Mouse (Mus musculus) MEL (cell line): ENCODE measurements around the gene Rgs12. TPM values are rescaled to one million over a fixed set of nuclear protein-coding genes. Genes with fewer than 3 reads are reported as not detected.

Source experiments
- DNase-seq: peaks from one replicate; pipeline ENCODE4 v3.0.0; 2011; ENCODE audit warnings: low read depth, low spot score
- H3K27ac ChIP-seq: 2 replicates; pipeline ENCODE4 v1.5.1; 2012; ENCODE audit warnings: low read depth, mild to moderate bottlenecking, control low read depth, low read length, moderate library complexity; ENCODE audit not compliant: control insufficient read depth
- H3K27me3 ChIP-seq, 2 experiments: fragments of 150-350 bp in 1 of 2; sonication (generic) in 1 of 2; 2 replicates each; pipeline ENCODE4 v1.6.1; 2012; ENCODE audit warnings: low read length in 2 of 2, mild to moderate bottlenecking in 2 of 2, improper control_type of control experiment in 1 of 2, moderate library complexity in 1 of 2; ENCODE audit not compliant: insufficient read depth in 2 of 2, control insufficient read depth in 1 of 2
- H3K36me3 ChIP-seq, 2 experiments: 2 replicates each; pipeline ENCODE4 v1.6.1; 2012 to 2014; ENCODE audit warnings: low read length in 2 of 2, improper control_type of control experiment in 1 of 2, inconsistent platforms in 1 of 2, mild to moderate bottlenecking in 1 of 2; ENCODE audit not compliant: insufficient read depth in 2 of 2, control insufficient read depth in 1 of 2
- H3K4me1 ChIP-seq, 2 experiments: fragments of 150-350 bp in 1 of 2; sonication (generic) in 1 of 2; 2 replicates each; pipeline ENCODE4 v1.6.1; 2012; ENCODE audit warnings: low read length in 2 of 2, improper control_type of control experiment in 1 of 2, mild to moderate bottlenecking in 1 of 2; ENCODE audit not compliant: insufficient read depth in 2 of 2, control insufficient read depth in 1 of 2
- H3K4me3 ChIP-seq, 2 experiments: fragments of 150-350 bp in 1 of 2; sonication (generic) in 1 of 2; 2 replicates each; pipeline ENCODE4 v1.5.1; 2012; ENCODE audit warnings: low read depth in 2 of 2, low read length in 2 of 2, mild to moderate bottlenecking in 2 of 2, moderate library complexity in 2 of 2, control low read depth in 1 of 2, improper control_type of control experiment in 1 of 2; ENCODE audit not compliant: control insufficient read depth in 1 of 2, insufficient read depth in 1 of 2
- H3K79me2 ChIP-seq: 2 replicates; pipeline ENCODE4 v1.6.1; 2012; ENCODE audit warnings: mild to moderate bottlenecking, low read length, moderate library complexity; ENCODE audit not compliant: control insufficient read depth, poor library complexity, insufficient read depth
- H3K9ac ChIP-seq: 2 replicates; pipeline ENCODE4 v1.6.1; 2012; ENCODE audit warnings: low read depth, mild to moderate bottlenecking, control low read depth, low read length, moderate library complexity; ENCODE audit not compliant: control insufficient read depth, poor library complexity, severe bottlenecking
- H3K9me3 ChIP-seq: fragments of 150-350 bp; sonication (generic); replicated peaks from 2 replicates; pipeline ENCODE4 v1.6.1; 2012; ENCODE audit warnings: mild to moderate bottlenecking, low read length, improper control_type of control experiment, moderate library complexity; ENCODE audit not compliant: insufficient read depth
- BHLHE40 ChIP-seq: IDR thresholded peaks from 2 replicates; pipeline ENCODE4 v1.6.1; 2012; ENCODE audit warnings: low read depth, mild to moderate bottlenecking, inconsistent platforms, low read length, improper control_type of control experiment, borderline replicate concordance
- CTCF ChIP-seq, 3 experiments: IDR thresholded peaks in 2 of 3; conservative IDR thresholded peaks in 1 of 3; 2 replicates each; pipeline ENCODE4 v1.5.1; 2011 to 2012; ENCODE audit warnings: low read length in 3 of 3, low read depth in 2 of 3, mild to moderate bottlenecking in 2 of 3, improper control_type of control experiment in 1 of 3, inconsistent platforms in 1 of 3, mixed read lengths in 1 of 3, moderate library complexity in 1 of 3; ENCODE audit not compliant: control insufficient read depth in 1 of 3, insufficient read depth in 1 of 3, poor library complexity in 1 of 3, severe bottlenecking in 1 of 3
- E2F4 ChIP-seq: IDR thresholded peaks from 2 replicates; pipeline ENCODE4 v1.6.1; 2011; ENCODE audit warnings: low read depth, low read length, improper control_type of control experiment, borderline replicate concordance
- ETS1 ChIP-seq: IDR thresholded peaks from 2 replicates; pipeline ENCODE4 v1.6.1; 2012; ENCODE audit warnings: low read depth, mild to moderate bottlenecking, inconsistent platforms, low read length, improper control_type of control experiment, moderate library complexity
- GABPA ChIP-seq: IDR thresholded peaks from 2 replicates; pipeline ENCODE4 v1.6.1; 2012; ENCODE audit warnings: low read depth, mild to moderate bottlenecking, inconsistent platforms, low read length, improper control_type of control experiment, moderate library complexity
- HCFC1 ChIP-seq: IDR thresholded peaks from 2 replicates; pipeline ENCODE4 v1.6.1; 2012; ENCODE audit warnings: low read depth, mild to moderate bottlenecking, inconsistent platforms, low read length, improper control_type of control experiment, moderate library complexity
- KAT2A ChIP-seq: conservative IDR thresholded peaks from 2 replicates; pipeline ENCODE4 v1.6.1; 2012; ENCODE audit warnings: low read depth, low read length, improper control_type of control experiment, inconsistent platforms
- MAZ ChIP-seq: IDR thresholded peaks from 2 replicates; pipeline ENCODE4 v1.6.1; 2012; ENCODE audit warnings: low read depth, mild to moderate bottlenecking, inconsistent platforms, low read length, improper control_type of control experiment
- MYB ChIP-seq: IDR thresholded peaks from 2 replicates; pipeline ENCODE4 v1.6.1; 2011; ENCODE audit warnings: mild to moderate bottlenecking, low read depth, low read length, improper control_type of control experiment
- MYC ChIP-seq: IDR thresholded peaks from 2 replicates; pipeline ENCODE4 v1.6.1; 2011; ENCODE audit warnings: low read depth, mild to moderate bottlenecking, low read length, improper control_type of control experiment, moderate library complexity
- NELFE ChIP-seq: IDR thresholded peaks from 2 replicates; pipeline ENCODE4 v1.6.1; 2011; ENCODE audit warnings: low read depth, low read length, improper control_type of control experiment
- POLR2AphosphoS5 ChIP-seq: IDR thresholded peaks from 2 replicates; pipeline ENCODE4 v1.6.1; 2012; ENCODE audit warnings: low read depth, borderline replicate concordance, mild to moderate bottlenecking, inconsistent platforms, low read length, moderate library complexity, mixed read lengths
- RAD21 ChIP-seq: IDR thresholded peaks from 2 replicates; pipeline ENCODE4 v1.6.1; 2011; ENCODE audit warnings: mild to moderate bottlenecking, low read depth, low read length, improper control_type of control experiment
- SIN3A ChIP-seq: IDR thresholded peaks from 2 replicates; pipeline ENCODE4 v1.6.1; 2012; ENCODE audit warnings: low read length, improper control_type of control experiment, inconsistent platforms
- SMC3 ChIP-seq: IDR thresholded peaks from 2 replicates; pipeline ENCODE4 v1.6.1; 2011; ENCODE audit warnings: low read depth, low read length, improper control_type of control experiment
- TBP ChIP-seq: IDR thresholded peaks from 2 replicates; pipeline ENCODE4 v1.8.0; 2011; ENCODE audit warnings: low read depth, low read length, improper control_type of control experiment
- UBTF ChIP-seq: IDR thresholded peaks from 2 replicates; pipeline ENCODE4 v1.6.1; 2012; ENCODE audit warnings: low read depth, mild to moderate bottlenecking, inconsistent platforms, low read length, improper control_type of control experiment, moderate library complexity, borderline replicate concordance; ENCODE audit not compliant: insufficient read depth
- USF1 ChIP-seq: IDR thresholded peaks from 2 replicates; pipeline ENCODE4 v1.6.1; 2014; ENCODE audit warnings: low read depth, mild to moderate bottlenecking, inconsistent platforms, low read length, improper control_type of control experiment, moderate library complexity
- ZC3H11A ChIP-seq: IDR thresholded peaks from 2 replicates; pipeline ENCODE4 v1.6.1; 2012; ENCODE audit warnings: low read depth, mild to moderate bottlenecking, inconsistent platforms, low read length, improper control_type of control experiment
- ZKSCAN1 ChIP-seq: IDR thresholded peaks from 2 replicates; pipeline ENCODE4 v1.6.1; 2012; ENCODE audit warnings: low read depth, mild to moderate bottlenecking, inconsistent platforms, low read length, improper control_type of control experiment, moderate library complexity
- ZNF384 ChIP-seq: IDR thresholded peaks from 2 replicates; pipeline ENCODE4 v1.6.1; 2012; ENCODE audit warnings: low read depth, mild to moderate bottlenecking, inconsistent platforms, low read length, improper control_type of control experiment
- polyA plus RNA-seq, 2 experiments: library from polyadenylated mRNA; stranded (reverse) in 1 of 2; unstranded in 1 of 2; fragments of >175 nt in 1 of 2; fragments of >200 nt in 1 of 2; gene quantifications; 2 replicates each; pipeline versions ENCODE4 v1.2.1 to v1.2.4; 2012; ENCODE audit warnings: low replicate concordance in 2 of 2, low read depth in 1 of 2; ENCODE audit not compliant: insufficient read length in 2 of 2, insufficient read depth in 1 of 2, missing spikeins in 1 of 2
- total RNA-seq: library from RNA; depleted of rRNA; stranded (reverse); fragments of 300-350 nt; gene quantifications from 2 replicates; pipeline ENCODE4 v1.2.3, GENCODE M21; 2012; rRNA removed

Gene Rgs12
- total and polyA plus RNA-seq, 3 experiments = 11.9 to 15.4 TPM; not detected in 1

DNA sequence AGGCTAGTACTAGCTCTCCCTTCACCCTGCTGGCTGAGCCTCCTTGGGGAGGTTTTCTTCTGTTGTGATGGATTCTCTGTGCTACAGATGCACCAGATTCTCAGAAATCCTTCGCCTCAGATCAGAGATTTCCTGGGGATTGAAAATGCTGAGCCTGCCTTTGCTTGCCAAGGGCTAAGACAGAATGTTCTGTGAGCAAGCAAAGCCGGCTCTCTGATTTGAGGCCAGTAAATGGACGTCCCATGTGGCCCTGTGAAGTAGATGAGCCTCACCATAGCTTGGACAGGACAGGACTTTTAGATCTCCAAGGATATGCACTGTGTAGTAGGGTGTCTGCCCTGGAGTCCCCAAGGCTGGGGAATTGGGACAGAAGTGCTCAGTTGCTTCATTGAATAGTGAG is 135.7 kb downstream of the Rgs12 start:
- Histone ChIP-seq H3K4me1 (no peaks in the 10 kb centered on the region), H3K36me3 (no peaks in the 10 kb centered on the region), H3K79me2 (no peaks in the 10 kb centered on the region), H3K27me3 (peaks cover 6 to 14% of the 10 kb centered on the region in 2 experiments; a peak in 3 of 4 replicates), H3K27ac (no peak overlapping the region), H3K9ac (no peak overlapping the region), H3K4me3 (no peak overlapping the region), H3K9me3 (no peaks in the 10 kb centered on the region)
- no peak for TF ChIP-seq ZKSCAN1
- no peak for TF ChIP-seq MAZ
- TF ChIP-seq UBTF = no peak
- TF ChIP-seq HCFC1 = no peak
- TF ChIP-seq GABPA = no peak
- no peak for TF ChIP-seq E2F4
- no peak for DNase-seq

DNA sequence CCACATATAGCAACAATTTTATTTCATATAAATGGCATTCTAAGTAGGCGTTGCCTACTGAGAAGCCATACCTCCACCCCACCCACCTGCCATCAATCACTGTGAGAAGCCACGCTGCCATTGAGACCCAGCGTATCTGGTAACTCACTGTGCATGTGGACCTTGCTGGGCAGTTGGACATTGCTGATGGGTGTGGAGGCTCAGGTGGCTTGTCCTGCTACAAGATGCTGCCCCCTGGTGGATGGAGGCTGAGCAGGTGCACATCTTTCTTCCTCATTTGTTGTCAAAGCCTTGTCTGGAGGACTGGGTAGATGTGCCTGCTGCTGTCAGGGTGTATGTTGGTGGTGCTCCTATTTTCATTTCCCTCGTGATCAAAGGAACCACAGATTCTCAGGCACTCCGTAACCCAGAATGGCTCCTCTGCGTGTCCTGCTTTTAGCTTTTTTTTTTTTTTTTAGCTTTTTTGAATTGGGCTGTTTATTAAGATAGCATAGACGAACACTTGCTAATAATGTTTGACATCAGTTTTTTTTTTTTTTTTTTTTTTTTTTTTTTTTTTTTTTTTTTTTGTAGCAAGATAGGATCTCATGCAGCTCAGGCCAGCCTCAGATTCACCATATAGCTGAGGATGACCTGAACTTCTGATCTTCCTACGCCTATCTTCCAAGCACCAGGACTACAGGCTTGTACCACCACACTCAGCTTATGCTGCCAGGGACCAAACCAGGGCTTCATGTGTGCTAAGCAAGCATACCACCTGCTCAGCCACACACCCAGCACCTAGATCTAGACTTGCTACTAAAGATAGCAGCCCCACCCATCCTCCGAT is 139.8 kb downstream of the Rgs12 start:
- Histone ChIP-seq H3K36me3 (no peaks in the 10 kb centered on the region), H3K9me3 (no peaks in the 10 kb centered on the region), H3K4me1 (no peaks in the 10 kb centered on the region), H3K27me3 (peaks cover 6 to 12% of the 10 kb centered on the region in 2 experiments; a peak in 3 of 4 replicates), H3K27ac (no peak overlapping the region), H3K79me2 (no peaks in the 10 kb centered on the region), H3K9ac (no peak overlapping the region), H3K4me3 (no peak overlapping the region)
- no peak for TF ChIP-seq MYC
- 0 out of 2 replicates have a peak, but pooled peaks have one; percentile 17 for TF ChIP-seq TBP
- no peak for TF ChIP-seq NELFE
- peak; percentile 42; the same call in 1 of the 2 replicates for TF ChIP-seq ZC3H11A
- TF ChIP-seq ZNF384 = no peak
- TF ChIP-seq MYB = no peak
- TF ChIP-seq SMC3 = peak; percentile 81
- TF ChIP-seq KAT2A = no peak
- no peak for TF ChIP-seq USF1
- peak; percentile 69 for TF ChIP-seq RAD21
- no peak for TF ChIP-seq BHLHE40
- TF ChIP-seq SIN3A = no peak
- no peak for TF ChIP-seq ETS1
- TF ChIP-seq POLR2AphosphoS5 = no peak
- peak; percentile 93 to 98 (median 96) for TF ChIP-seq CTCF (IDR thresholded peaks at IDR 0.05 in 2 of 3, conservative IDR thresholded peaks at IDR 0.05 in 1 of 3; ENCODE audit: control insufficient read depth in 1 of 3, insufficient read depth in 1 of 3, low read depth in 2 of 3, low read length in 3 of 3, poor library complexity in 1 of 3, severe bottlenecking in 1 of 3)
- TF ChIP-seq MAZ = no peak
- DNase-seq = peak; percentile 88

Other genes starting within 250 kb of the Rgs12 start
- gene Htt, start 187.7 kb upstream of the Rgs12 start, total RNA-seq = 27.0 and 27.5 TPM in 2 replicates
- gene Htt, start 187.7 kb upstream of the Rgs12 start, polyA plus RNA-seq = 10 to 100 TPM in 1 of 2 experiments, not detected in 1; 33.0 TPM
- gene Msantd1, start 41.4 kb upstream of the Rgs12 start, total RNA-seq = 0.26 and 0.27 TPM in 2 replicates
- gene Msantd1, start 41.4 kb upstream of the Rgs12 start, polyA plus RNA-seq = under 1 TPM in 1 of 2 experiments, not detected in 1; 0.88 TPM
- 0.39 and 0.62 TPM in 2 replicates for gene Hgfac, start 92.1 kb downstream of the Rgs12 start, total RNA-seq
- gene Hgfac, start 92.1 kb downstream of the Rgs12 start, polyA plus RNA-seq = 1 to 10 TPM in 1 of 2 experiments, not detected in 1; 1.6 TPM
- 0.08 TPM in 1 of 2 replicates, not detected in the other for gene Dok7, start 107.3 kb downstream of the Rgs12 start, total RNA-seq
- under 1 TPM in 1 of 2 experiments, not detected in 1; 0.21 TPM for gene Dok7, start 107.3 kb downstream of the Rgs12 start, polyA plus RNA-seq
- gene Lrpap1, start 156.3 kb downstream of the Rgs12 start, total RNA-seq = 41.6 and 45.0 TPM in 2 replicates
- 10 to 100 TPM in 1 of 2 experiments, not detected in 1; 74.7 TPM for gene Lrpap1, start 156.3 kb downstream of the Rgs12 start, polyA plus RNA-seq